Mouse (Mus musculus) kidney, adult 2 months (tissue): Measurements from ENCODE around the gene Epn2. TPM values are rescaled to one million over a fixed set of nuclear protein-coding genes. Genes with fewer than 3 reads are reported as not detected.

Experiments
- DNase-seq: peaks from one replicate; pipeline ENCODE4 v3.0.0; 2021
- H3K27ac ChIP-seq: fragments of 200-500 bp; 2 replicates; pipeline ENCODE4 v1.5.1; 2012; ENCODE audit warnings: low read depth, low read length, control low read depth, inconsistent platforms; ENCODE audit not compliant: insufficient read depth
- H3K27me3 ChIP-seq: fragments of 200-500 bp; replicated peaks from 2 replicates; pipeline ENCODE4 v1.6.1; 2012; ENCODE audit warnings: mild to moderate bottlenecking, moderate library complexity, low read length, inconsistent platforms; ENCODE audit not compliant: control insufficient read depth, insufficient read depth
- H3K36me3 ChIP-seq: fragments of 200-500 bp; 2 replicates; pipeline ENCODE4 v1.6.1; 2012; ENCODE audit warnings: mild to moderate bottlenecking, moderate library complexity, low read length, inconsistent platforms; ENCODE audit not compliant: control insufficient read depth, insufficient read depth
- H3K4me1 ChIP-seq: fragments of 200-500 bp; 2 replicates; pipeline ENCODE4 v1.6.1; 2011; ENCODE audit warnings: low read length; ENCODE audit not compliant: control insufficient read depth, insufficient read depth
- H3K4me3 ChIP-seq: fragments of 200-500 bp; 2 replicates; pipeline ENCODE4 v1.5.1; 2011; ENCODE audit warnings: mild to moderate bottlenecking, low read depth, low read length, control low read depth; ENCODE audit not compliant: insufficient read depth
- CTCF ChIP-seq: fragments of 200-500 bp; conservative IDR thresholded peaks from 2 replicates; pipeline ENCODE4 v1.5.1; 2011; ENCODE audit warnings: low read depth, mild to moderate bottlenecking, control low read depth, low read length, moderate library complexity, mixed read lengths; ENCODE audit not compliant: insufficient read depth, insufficient read length
- POLR2A ChIP-seq: fragments of 200-500 bp; IDR thresholded peaks from one replicate; pipeline ENCODE4 v1.6.1; 2011; ENCODE audit warnings: low read depth, low read length, control low read depth
- WGBS: fragments of 180-500 bp; shearing (Covaris S2); methylation state at CpG from one replicate; pipeline ENCODE4 v1.1.7; 2018; 5-methylcytosine and 5-hydroxymethylcytosine counted together
- polyA plus RNA-seq: library from polyadenylated mRNA; depleted of rRNA; stranded (reverse); fragments of >200 nt; gene quantifications from 2 replicates; pipeline ENCODE4 v1.2.3, GENCODE M21; 2012; rRNA removed

Gene Epn2
- polyA plus RNA-seq, result 23.1 and 25.7 TPM in 2 replicates

GRCm38 (mm10) chr11:61578983-61579877, at the start of gene Epn2:
Gene Epn2 (minus strand): TSS chr11:61579687.
- Histone ChIP-seq H3K4me3 (peak within 1 kb of the TSS; percentile 91), H3K4me1 (peaks cover 11% of the 10 kb centered on the region), H3K36me3 (no peaks in the 10 kb centered on the region), H3K27ac (peak within 1 kb of the TSS; percentile 72), H3K27me3 (no peaks in the 10 kb centered on the region)
- under 1% methylated on average over 93 of the region's 93 CpGs for WGBS
- DNase-seq, result peak; percentile 81
- TF ChIP-seq POLR2A (peak; percentile 50), CTCF (no peak; the same call in 1 of the 2 replicates)

GRCm38 (mm10) chr11:61626509-61626908, 47.0 kb upstream of the Epn2 start:
- DNase-seq, result no peak
- no peak for TF ChIP-seq CTCF
- TF ChIP-seq POLR2A, result no peak
- no peak overlapping the region for H3K4me3 ChIP-seq
- H3K27ac ChIP-seq, result no peak overlapping the region
- H3K27me3 ChIP-seq, result no peaks in the 10 kb centered on the region
- no peaks in the 10 kb centered on the region for H3K4me1 ChIP-seq
- 91% methylated on average over 1 of the region's 1 CpGs for WGBS
- no peaks in the 10 kb centered on the region for H3K36me3 ChIP-seq

- 79% methylated on average over 7 of the region's 7 CpGs for WGBS
- no peak overlapping the region for H3K27ac ChIP-seq
- no peaks in the 10 kb centered on the region for H3K36me3 ChIP-seq
- H3K27me3 ChIP-seq, result no peaks in the 10 kb centered on the region
- TF ChIP-seq CTCF (no peak), POLR2A (no peak)
- H3K4me3 ChIP-seq, result no peak overlapping the region
- H3K4me1 ChIP-seq, result no peaks in the 10 kb centered on the region
- DNase-seq, result no peak
Observed at GRCm38 (mm10) chr11:61625136-61625535, 45.6 kb upstream of the Epn2 start.

- 66% methylated on average over 8 of the region's 8 CpGs for WGBS
- peaks cover 3% of the 10 kb centered on the region; the same call in 1 of the 2 replicates for H3K4me1 ChIP-seq
- no peak for TF ChIP-seq POLR2A
- TF ChIP-seq CTCF, result no peak
- H3K4me3 ChIP-seq, result no peak overlapping the region
- no peaks in the 10 kb centered on the region for H3K27me3 ChIP-seq
- H3K27ac ChIP-seq, result no peak overlapping the region
- H3K36me3 ChIP-seq, result no peaks in the 10 kb centered on the region
- no peak for DNase-seq
Observed at GRCm38 (mm10) chr11:61620762-61621161, 41.3 kb upstream of the Epn2 start.

- DNase-seq, result peak; percentile 87
- Histone ChIP-seq H3K4me3 (peak overlapping the region; percentile 42; the same call in 1 of the 2 replicates), H3K27ac (peak overlapping the region; percentile 36; the same call in 1 of the 2 replicates), H3K4me1 (peaks cover 7% of the 10 kb centered on the region; the same call in 1 of the 2 replicates), H3K36me3 (no peaks in the 10 kb centered on the region), H3K27me3 (no peaks in the 10 kb centered on the region)
- no peak for TF ChIP-seq POLR2A
- peak; percentile 77 for TF ChIP-seq CTCF
- under 1% methylated on average over 17 of the region's 17 CpGs for WGBS
Observed at GRCm38 (mm10) chr11:61620254-61620670, 40.8 kb upstream of the Epn2 start.

GRCm38 (mm10) chr11:61619791-61620241, 40.3 kb upstream of the Epn2 start:
- H3K4me1 ChIP-seq, result peaks cover 7% of the 10 kb centered on the region; the same call in 1 of the 2 replicates
- WGBS, result 2% methylated on average over 17 of the region's 17 CpGs
- peak overlapping the region; percentile 42; the same call in 1 of the 2 replicates for H3K4me3 ChIP-seq
- DNase-seq, result peak; percentile 77
- TF ChIP-seq CTCF, result peak; percentile 48
- TF ChIP-seq POLR2A, result no peak
- H3K36me3 ChIP-seq, result no peaks in the 10 kb centered on the region
- H3K27me3 ChIP-seq, result no peaks in the 10 kb centered on the region
- peak overlapping the region; percentile 71 for H3K27ac ChIP-seq

GRCm38 (mm10) chr11:61619356-61619755, 39.9 kb upstream of the Epn2 start:
- TF ChIP-seq POLR2A (no peak), CTCF (no peak)
- H3K27ac ChIP-seq, result peak overlapping the region; percentile 71
- DNase-seq, result no peak
- no peaks in the 10 kb centered on the region for H3K27me3 ChIP-seq
- peak overlapping the region; percentile 13; the same call in 1 of the 2 replicates for H3K4me3 ChIP-seq
- H3K36me3 ChIP-seq, result no peaks in the 10 kb centered on the region
- H3K4me1 ChIP-seq, result peaks cover 7% of the 10 kb centered on the region; the same call in 1 of the 2 replicates
- 10% methylated on average over 6 of the region's 6 CpGs for WGBS
